Mouse (Mus musculus): ENCODE data around the gene Rpn1. TPM values are rescaled to one million over a fixed set of nuclear protein-coding genes. Genes with fewer than 3 reads are reported as not detected.

The Rpn1 gene
- polyA plus RNA-seq, 1 experiment, result not detected

DNA sequence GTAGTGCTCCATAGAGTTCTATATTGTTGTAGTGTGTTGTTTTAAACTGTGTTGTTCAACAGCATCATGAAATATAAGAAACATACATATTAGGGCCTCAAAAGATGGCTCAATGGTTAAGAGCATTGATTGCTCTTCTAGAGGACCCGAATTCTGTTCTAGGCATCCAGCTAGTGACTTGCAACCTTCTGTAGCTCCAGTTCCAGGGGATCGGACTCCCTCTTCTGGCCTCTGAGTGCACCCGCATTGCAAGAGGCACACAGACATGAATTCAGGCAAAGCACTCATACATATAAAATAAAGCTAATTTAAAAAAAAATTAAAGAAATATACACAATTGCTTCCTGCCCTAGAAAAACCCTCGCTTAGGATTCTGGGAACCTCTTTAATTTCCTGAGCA lies 22.9 kb upstream of the Rpn1 start:
- no peaks in the 10 kb centered on the region for H3K4me1 ChIP-seq (ENCODE audit: control insufficient read depth, insufficient read depth, low read length)
- H3K4me3 ChIP-seq (ENCODE audit: insufficient read depth, low read depth, low read length), result no peak overlapping the region
- no peak overlapping the region for H3K27ac ChIP-seq (ENCODE audit: insufficient read depth, low read depth, low read length)
- WGBS, result 88% methylated on average over 4 of the region's 4 CpGs
- TF ChIP-seq CTCF (IDR thresholded peaks at IDR 0.05; ENCODE audit: insufficient read depth, low read depth, low read length) (no peak), POLR2A (IDR thresholded peaks at IDR 0.05; ENCODE audit: insufficient read depth, low read depth, low read length) (no peak)

DNA sequence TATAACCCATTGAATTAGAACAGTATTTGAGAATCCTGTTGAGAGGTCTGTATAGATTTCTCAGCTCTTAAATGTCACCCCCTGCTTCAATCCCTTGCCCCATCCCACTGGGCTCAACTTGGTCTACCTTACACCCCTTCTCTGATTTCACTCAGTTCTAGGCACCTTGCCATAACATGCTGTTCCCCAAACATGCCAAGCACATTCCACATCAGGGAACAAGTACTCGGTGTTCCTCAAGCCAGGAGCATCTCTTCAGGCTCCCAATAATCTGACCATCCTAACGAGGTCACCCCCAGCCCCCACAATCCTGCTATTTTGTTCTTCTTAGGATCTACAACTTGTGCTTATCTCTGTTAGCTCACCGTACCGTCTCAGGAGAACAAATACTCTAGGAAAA lies 21.9 kb upstream of the Rpn1 start:
- H3K4me1 ChIP-seq (ENCODE audit: control insufficient read depth, insufficient read depth, low read length), result no peaks in the 10 kb centered on the region
- no peak overlapping the region for H3K27ac ChIP-seq (ENCODE audit: insufficient read depth, low read depth, low read length)
- no peak for TF ChIP-seq POLR2A (IDR thresholded peaks at IDR 0.05; ENCODE audit: insufficient read depth, low read depth, low read length)
- no peak for TF ChIP-seq CTCF (IDR thresholded peaks at IDR 0.05; ENCODE audit: insufficient read depth, low read depth, low read length)
- H3K4me3 ChIP-seq (ENCODE audit: insufficient read depth, low read depth, low read length), result no peak overlapping the region
- 80% methylated on average over 4 of the region's 4 CpGs for WGBS

DNA sequence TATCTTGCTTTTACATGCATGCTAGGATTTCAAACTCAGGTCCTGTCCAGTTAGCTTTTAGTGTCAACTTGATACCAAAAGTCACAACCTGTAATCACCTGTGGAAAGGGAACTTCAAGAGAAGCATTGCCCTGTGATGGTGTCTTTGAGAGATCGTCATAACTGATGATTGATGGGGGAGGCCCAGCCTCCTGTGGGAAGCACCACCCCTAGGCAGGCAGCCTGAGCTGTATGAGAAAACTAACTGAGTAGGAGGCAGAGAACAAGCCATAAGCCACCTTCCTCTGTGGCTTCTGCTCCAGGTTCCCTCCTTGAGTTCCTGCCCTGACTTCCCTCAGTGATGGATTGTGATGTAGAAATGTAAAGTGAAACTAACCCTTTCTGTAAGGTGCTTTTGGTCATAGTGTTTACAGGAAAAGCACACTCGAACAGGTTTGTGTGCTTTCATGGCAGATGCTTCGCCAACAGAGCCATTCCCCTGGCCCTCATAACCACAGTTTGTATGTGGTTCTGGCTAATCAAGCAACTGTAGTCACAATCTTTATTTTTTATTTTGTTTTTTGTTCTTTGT lies 20.1 kb upstream of the Rpn1 start:
- Histone ChIP-seq H3K4me3 (ENCODE audit: insufficient read depth, low read depth, low read length) (no peak overlapping the region), H3K4me1 (ENCODE audit: control insufficient read depth, insufficient read depth, low read length) (no peaks in the 10 kb centered on the region), H3K27ac (ENCODE audit: insufficient read depth, low read depth, low read length) (no peak overlapping the region)
- 88% methylated on average over 3 of the region's 3 CpGs for WGBS
- TF ChIP-seq CTCF (IDR thresholded peaks at IDR 0.05; ENCODE audit: insufficient read depth, low read depth, low read length) (no peak), POLR2A (IDR thresholded peaks at IDR 0.05; ENCODE audit: insufficient read depth, low read depth, low read length) (no peak)

DNA sequence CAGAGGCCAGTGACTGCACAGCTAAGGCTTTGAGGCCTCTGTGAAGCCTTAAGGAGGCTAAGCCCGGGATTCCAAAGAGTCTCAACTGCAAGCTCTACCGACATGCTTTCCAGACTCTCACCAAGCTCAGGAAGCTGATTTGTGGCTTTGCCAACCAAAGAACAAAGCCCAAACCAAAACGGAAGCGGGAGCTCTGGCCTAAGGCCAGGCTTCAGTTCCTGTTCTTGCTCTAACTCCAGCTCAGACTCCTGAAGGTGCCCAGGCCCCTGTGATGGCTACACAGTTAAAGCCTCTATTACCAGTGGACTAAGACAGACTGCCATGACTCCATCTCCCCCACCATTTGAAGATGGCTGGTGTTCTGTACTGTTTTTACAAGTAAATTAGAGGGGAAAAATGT lies 19.2 kb upstream of the Rpn1 start:
- 19% methylated on average over 4 of the region's 4 CpGs for WGBS
- H3K4me3 ChIP-seq (ENCODE audit: insufficient read depth, low read depth, low read length), result no peak overlapping the region

DNA sequence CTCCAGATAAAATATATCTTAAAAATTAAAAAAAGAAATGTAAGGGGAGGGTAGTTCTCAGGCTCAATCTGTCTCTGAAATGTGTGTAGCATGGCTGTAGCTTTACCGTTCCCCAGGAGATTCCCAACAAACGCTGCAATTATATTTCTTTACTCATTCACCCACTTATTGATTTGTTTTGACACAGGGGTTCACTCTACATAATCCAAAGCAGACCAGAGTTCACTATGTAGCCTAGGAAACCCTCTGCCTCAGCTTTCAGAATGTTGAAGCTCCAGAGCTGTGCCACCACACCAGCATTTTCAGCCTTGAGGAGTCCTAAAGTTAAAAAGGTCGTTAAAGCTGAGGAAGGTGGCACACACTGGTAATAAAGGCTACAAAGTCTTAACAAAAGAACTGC lies 18.3 kb upstream of the Rpn1 start:
- Histone ChIP-seq H3K27ac (ENCODE audit: insufficient read depth, low read depth, low read length) (no peak overlapping the region), H3K4me3 (ENCODE audit: insufficient read depth, low read depth, low read length) (no peak overlapping the region), H3K4me1 (ENCODE audit: control insufficient read depth, insufficient read depth, low read length) (no peaks in the 10 kb centered on the region)
- TF ChIP-seq CTCF (IDR thresholded peaks at IDR 0.05; ENCODE audit: insufficient read depth, low read depth, low read length) (no peak), POLR2A (IDR thresholded peaks at IDR 0.05; ENCODE audit: insufficient read depth, low read depth, low read length) (no peak)
- WGBS, result 43% methylated on average over 3 of the region's 3 CpGs

More for the DNA sequence above, 19.2 kb upstream of the Rpn1 start:
- Histone ChIP-seq H3K4me1 (ENCODE audit: control insufficient read depth, insufficient read depth, low read length) (no peaks in the 10 kb centered on the region), H3K27ac (ENCODE audit: insufficient read depth, low read depth, low read length) (no peak overlapping the region)
- no peak for TF ChIP-seq CTCF (IDR thresholded peaks at IDR 0.05; ENCODE audit: insufficient read depth, low read depth, low read length)
- no peak for TF ChIP-seq POLR2A (IDR thresholded peaks at IDR 0.05; ENCODE audit: insufficient read depth, low read depth, low read length)

DNA sequence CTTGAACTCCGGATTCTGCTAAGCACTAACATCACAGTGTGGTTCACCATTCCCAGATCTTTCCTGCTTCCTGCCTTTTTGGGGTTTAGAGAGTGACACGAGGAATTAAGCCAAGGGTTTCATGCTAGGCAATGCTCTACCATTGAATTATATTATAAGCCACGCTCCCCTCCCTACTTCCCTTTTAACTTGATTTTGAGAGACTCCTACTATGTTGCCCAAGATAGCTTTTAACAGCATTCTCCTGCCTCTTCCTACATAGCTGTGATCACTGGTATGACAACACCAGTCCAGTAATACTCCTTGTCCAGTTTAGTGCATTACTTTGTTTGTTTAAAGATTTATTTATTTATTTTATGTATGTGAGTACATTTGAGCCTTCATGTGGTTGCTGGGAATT lies 16.6 kb upstream of the Rpn1 start:
- Histone ChIP-seq H3K4me1 (ENCODE audit: control insufficient read depth, insufficient read depth, low read length) (no peaks in the 10 kb centered on the region), H3K27ac (ENCODE audit: insufficient read depth, low read depth, low read length) (no peak overlapping the region), H3K4me3 (ENCODE audit: insufficient read depth, low read depth, low read length) (no peak overlapping the region)
- WGBS, result 73% methylated on average over 3 of the region's 3 CpGs
- no peak for TF ChIP-seq CTCF (IDR thresholded peaks at IDR 0.05; ENCODE audit: insufficient read depth, low read depth, low read length)
- no peak for TF ChIP-seq POLR2A (IDR thresholded peaks at IDR 0.05; ENCODE audit: insufficient read depth, low read depth, low read length)

DNA sequence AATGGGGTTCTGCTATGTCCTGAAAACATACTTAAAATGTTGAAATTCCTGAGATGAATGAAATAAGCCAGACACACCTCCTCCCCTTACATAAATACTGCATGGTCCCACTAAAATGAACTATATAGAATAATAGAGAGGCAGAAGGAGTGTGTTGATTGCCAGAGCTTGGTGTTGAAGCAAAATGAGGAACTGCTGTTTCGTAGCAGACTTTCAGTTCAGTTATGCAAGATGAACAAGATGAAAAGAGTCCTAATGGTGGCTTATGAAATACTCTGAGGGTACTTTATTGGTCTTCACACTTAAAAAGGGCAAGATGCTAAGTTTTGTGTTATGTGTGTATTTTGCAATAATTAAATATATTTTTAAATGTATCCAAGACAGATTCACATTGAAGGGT lies 15.5 kb upstream of the Rpn1 start:
- H3K4me1 ChIP-seq (ENCODE audit: control insufficient read depth, insufficient read depth, low read length), result no peaks in the 10 kb centered on the region
- no peak overlapping the region for H3K27ac ChIP-seq (ENCODE audit: insufficient read depth, low read depth, low read length)
- H3K4me3 ChIP-seq (ENCODE audit: insufficient read depth, low read depth, low read length), result no peak overlapping the region
- WGBS, result 81% methylated on average over 1 of the region's 1 CpGs
- TF ChIP-seq CTCF (IDR thresholded peaks at IDR 0.05; ENCODE audit: insufficient read depth, low read depth, low read length), result no peak
- TF ChIP-seq POLR2A (IDR thresholded peaks at IDR 0.05; ENCODE audit: insufficient read depth, low read depth, low read length), result no peak

DNA sequence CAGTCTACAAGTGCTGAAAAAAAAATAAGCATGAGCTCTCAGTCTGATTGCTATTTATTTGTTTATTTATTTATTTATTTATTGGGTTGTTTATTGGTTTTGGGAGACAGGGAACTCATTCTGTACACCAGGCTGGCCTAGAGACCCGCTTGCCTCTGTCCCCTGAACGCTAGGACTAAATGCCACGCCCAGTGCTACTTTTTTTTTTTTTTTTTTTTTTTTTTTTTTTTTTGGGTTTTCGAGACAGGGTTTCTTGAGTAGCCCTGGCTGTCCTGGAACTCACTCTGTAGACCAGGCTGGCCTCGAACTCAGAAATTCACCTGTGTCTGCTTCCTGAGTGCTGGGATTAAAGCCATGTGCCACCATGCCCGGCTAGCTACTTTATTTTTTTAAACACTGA lies 13.8 kb upstream of the Rpn1 start:
- no peak overlapping the region for H3K4me3 ChIP-seq (ENCODE audit: insufficient read depth, low read depth, low read length)
- TF ChIP-seq POLR2A (IDR thresholded peaks at IDR 0.05; ENCODE audit: insufficient read depth, low read depth, low read length) (no peak), CTCF (IDR thresholded peaks at IDR 0.05; ENCODE audit: insufficient read depth, low read depth, low read length) (no peak)
- H3K27ac ChIP-seq (ENCODE audit: insufficient read depth, low read depth, low read length), result no peak overlapping the region
- H3K4me1 ChIP-seq (ENCODE audit: control insufficient read depth, insufficient read depth, low read length), result no peaks in the 10 kb centered on the region
- 79% methylated on average over 6 of the region's 6 CpGs for WGBS

DNA sequence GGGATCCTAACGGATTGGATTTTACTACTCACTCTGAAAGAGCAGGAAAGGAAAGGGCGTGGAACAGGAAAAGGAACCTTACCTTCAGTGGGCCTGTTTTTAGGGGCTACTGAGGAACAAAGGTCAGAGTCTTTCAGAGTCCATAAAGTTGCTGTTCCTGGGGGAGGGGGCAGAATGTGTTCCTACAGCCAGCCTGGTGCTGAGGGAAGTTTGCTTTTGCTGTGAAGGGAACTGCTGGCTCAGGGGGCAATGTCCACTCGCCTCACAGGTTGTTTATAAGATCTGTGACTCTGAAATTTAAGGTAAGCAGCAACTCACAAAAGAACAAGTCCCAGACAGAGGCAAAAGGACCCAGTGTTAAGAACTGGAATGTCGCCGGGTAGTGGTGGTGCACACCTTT lies 13.1 kb upstream of the Rpn1 start:
- TF ChIP-seq POLR2A (IDR thresholded peaks at IDR 0.05; ENCODE audit: insufficient read depth, low read depth, low read length) (no peak), CTCF (IDR thresholded peaks at IDR 0.05; ENCODE audit: insufficient read depth, low read depth, low read length) (no peak)
- 79% methylated on average over 5 of the region's 5 CpGs for WGBS
- Histone ChIP-seq H3K27ac (ENCODE audit: insufficient read depth, low read depth, low read length) (no peak overlapping the region), H3K4me3 (ENCODE audit: insufficient read depth, low read depth, low read length) (no peak overlapping the region), H3K4me1 (ENCODE audit: control insufficient read depth, insufficient read depth, low read length) (no peaks in the 10 kb centered on the region)

Data from olfactory bulb, adult 2 months (tissue).